Mouse (Mus musculus): ENCODE data around the gene Adamts17. TPM values are rescaled to one million over a fixed set of nuclear protein-coding genes. Genes with fewer than 3 reads are reported as not detected.

Gene Adamts17
- polyA plus RNA-seq, 1 experiment: 0.55 TPM

DNA sequence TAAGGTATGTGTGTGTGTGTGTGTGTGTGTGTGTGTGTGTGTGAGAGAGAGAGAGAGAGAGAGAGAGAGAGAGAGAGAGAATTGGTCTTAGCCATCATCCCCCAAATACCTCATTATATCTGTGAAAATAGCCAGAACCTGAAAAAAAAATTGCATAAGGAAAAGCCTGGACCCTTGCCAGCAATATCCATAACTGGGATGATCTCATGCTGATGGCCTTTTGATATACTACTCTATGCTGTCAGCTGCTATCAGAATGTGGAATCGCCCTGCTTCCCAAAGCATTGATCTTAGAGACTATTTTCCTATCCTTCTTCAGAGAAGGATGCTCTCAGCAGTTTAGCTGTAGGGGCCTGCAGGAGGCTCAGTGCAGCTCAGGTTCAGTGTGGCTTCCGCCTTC lies 257.6 kb downstream of the Adamts17 start:
- Histone ChIP-seq H3K9ac (ENCODE audit: low read depth, poor library complexity, severe bottlenecking) (no peak overlapping the region), H3K27me3 (ENCODE audit: control insufficient read depth, insufficient read depth, low read length, poor library complexity, severe bottlenecking) (no peaks in the 10 kb centered on the region), H3K36me3 (ENCODE audit: control insufficient read depth, insufficient read depth, low read length, poor library complexity, severe bottlenecking) (no peaks in the 10 kb centered on the region), H3K4me3 (ENCODE audit: low read depth, low read length) (no peak overlapping the region), H3K4me1 (ENCODE audit: control insufficient read depth, insufficient read depth, low read length) (no peaks in the 10 kb centered on the region), H3K27ac (ENCODE audit: insufficient read depth, low read length) (no peak overlapping the region), H3K9me3 (replicated peaks; ENCODE audit: control insufficient read depth, insufficient read depth, low read length, poor library complexity, severe bottlenecking) (no peaks in the 10 kb centered on the region)
- TF ChIP-seq EP300 (IDR thresholded peaks at IDR 0.05; ENCODE audit: insufficient read depth, low read depth, low read length) (no peak), CTCF (IDR thresholded peaks at IDR 0.05; ENCODE audit: low read depth, low read length) (no peak), POLR2A (IDR thresholded peaks at IDR 0.05; ENCODE audit: insufficient read depth, low read length) (no peak)

DNA sequence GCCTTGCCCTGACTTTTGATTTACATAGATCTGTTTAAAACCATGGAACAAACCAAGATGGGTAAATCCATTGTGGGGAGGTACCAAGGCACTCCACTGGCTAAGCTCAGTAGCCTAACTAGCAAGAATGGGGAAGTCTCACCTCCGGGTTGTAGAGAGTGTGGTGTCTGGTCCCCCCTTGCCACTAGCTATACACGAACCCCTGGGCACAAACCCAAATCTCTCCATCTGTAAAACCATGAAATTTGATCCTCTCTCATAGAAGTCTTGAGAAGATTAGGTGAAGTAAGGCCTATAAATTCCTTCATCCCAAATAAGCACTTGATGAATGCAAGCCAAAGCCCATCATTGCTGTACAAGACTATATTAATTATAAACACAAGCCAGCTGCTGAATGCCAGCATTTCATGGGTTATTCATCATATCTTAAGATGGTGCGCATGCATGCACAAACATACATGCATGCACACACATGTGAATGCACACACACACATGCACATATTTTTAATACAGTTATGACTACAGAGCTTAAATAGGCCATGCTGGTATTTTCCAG lies 262.0 kb downstream of the Adamts17 start:
- TF ChIP-seq POLR2A (IDR thresholded peaks at IDR 0.05; ENCODE audit: insufficient read depth, low read length) (no peak), EP300 (IDR thresholded peaks at IDR 0.05; ENCODE audit: insufficient read depth, low read depth, low read length) (no peak), CTCF (IDR thresholded peaks at IDR 0.05; ENCODE audit: low read depth, low read length) (no peak)
- Histone ChIP-seq H3K9ac (ENCODE audit: low read depth, poor library complexity, severe bottlenecking) (no peak overlapping the region), H3K9me3 (replicated peaks; ENCODE audit: control insufficient read depth, insufficient read depth, low read length, poor library complexity, severe bottlenecking) (no peaks in the 10 kb centered on the region), H3K27me3 (ENCODE audit: control insufficient read depth, insufficient read depth, low read length, poor library complexity, severe bottlenecking) (no peaks in the 10 kb centered on the region), H3K27ac (ENCODE audit: insufficient read depth, low read length) (no peak overlapping the region), H3K4me3 (ENCODE audit: low read depth, low read length) (no peak overlapping the region), H3K4me1 (ENCODE audit: control insufficient read depth, insufficient read depth, low read length) (no peaks in the 10 kb centered on the region), H3K36me3 (ENCODE audit: control insufficient read depth, insufficient read depth, low read length, poor library complexity, severe bottlenecking) (no peaks in the 10 kb centered on the region)

DNA sequence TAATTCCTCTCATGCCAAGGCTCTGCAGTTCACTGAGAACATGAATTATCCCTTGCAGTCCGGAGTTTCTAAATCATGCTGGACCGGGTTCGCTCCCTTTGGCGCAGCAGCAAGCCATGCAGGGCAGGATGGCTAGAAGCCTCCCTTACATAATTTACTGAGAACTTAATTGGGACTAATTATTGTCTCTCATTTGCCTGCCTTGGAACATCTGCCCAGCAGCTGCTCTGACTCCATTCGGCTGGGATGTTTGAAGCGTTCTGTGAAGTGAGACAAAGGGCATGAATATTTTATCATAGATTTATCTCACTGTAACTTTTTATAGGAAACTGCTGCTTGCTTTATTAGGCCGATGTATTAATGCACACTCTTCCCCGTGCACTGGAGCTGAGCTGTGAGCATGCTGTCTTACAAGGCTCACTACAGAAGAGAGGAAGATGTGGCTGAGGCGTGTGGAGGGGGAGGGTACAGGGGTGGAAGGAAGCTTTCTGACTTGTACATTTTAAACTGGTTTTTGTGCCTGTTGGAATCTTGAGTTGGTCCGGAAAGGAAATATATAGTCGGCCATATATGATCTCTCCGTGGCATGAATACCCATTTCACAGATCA lies 271.1 kb downstream of the Adamts17 start:
- Histone ChIP-seq H3K9me3 (replicated peaks; ENCODE audit: control insufficient read depth, insufficient read depth, low read length, poor library complexity, severe bottlenecking) (no peaks in the 10 kb centered on the region), H3K27ac (ENCODE audit: insufficient read depth, low read length) (no peak overlapping the region), H3K4me3 (ENCODE audit: low read depth, low read length) (no peak overlapping the region), H3K27me3 (ENCODE audit: control insufficient read depth, insufficient read depth, low read length, poor library complexity, severe bottlenecking) (no peaks in the 10 kb centered on the region), H3K9ac (ENCODE audit: low read depth, poor library complexity, severe bottlenecking) (no peak overlapping the region), H3K36me3 (ENCODE audit: control insufficient read depth, insufficient read depth, low read length, poor library complexity, severe bottlenecking) (no peaks in the 10 kb centered on the region), H3K4me1 (ENCODE audit: control insufficient read depth, insufficient read depth, low read length) (no peaks in the 10 kb centered on the region)
- TF ChIP-seq POLR2A (IDR thresholded peaks at IDR 0.05; ENCODE audit: insufficient read depth, low read length): no peak
- TF ChIP-seq CTCF (IDR thresholded peaks at IDR 0.05; ENCODE audit: low read depth, low read length): no peak
- no peak for TF ChIP-seq EP300 (IDR thresholded peaks at IDR 0.05; ENCODE audit: insufficient read depth, low read depth, low read length)

DNA sequence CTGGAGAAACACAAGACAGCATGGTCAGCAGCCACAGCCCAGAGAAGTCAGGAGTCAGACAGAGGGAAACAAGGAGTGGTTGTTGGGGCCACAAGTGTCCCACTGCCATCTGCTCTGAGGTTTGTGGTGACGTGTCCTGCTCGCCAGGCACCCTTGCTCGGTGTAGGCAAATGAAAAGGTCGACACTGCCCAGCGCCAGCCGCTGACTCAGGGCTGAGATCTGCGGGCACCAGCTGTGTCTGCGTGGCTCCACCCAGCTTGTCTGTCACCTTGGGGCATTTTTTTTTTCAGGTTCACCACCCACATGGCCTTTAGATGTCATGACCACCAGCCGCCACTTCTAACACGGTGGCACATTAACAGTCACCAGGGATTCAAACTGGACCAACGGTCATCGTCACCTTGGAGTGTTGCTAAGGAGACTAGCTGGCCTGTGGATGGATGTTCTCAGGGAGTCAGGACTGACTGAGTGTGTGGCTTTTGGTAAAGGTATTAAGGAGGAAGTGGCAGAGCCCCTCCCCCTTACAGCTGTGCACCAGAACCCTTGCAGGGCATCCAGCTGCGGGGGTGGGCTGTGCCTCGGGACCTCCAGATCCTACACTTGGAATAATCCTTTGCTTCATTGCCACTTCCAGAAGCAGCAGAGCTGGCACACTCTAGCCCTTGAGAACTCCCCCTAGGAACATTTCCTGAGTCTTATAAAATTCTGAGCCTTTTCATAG lies 273.1 kb downstream of the Adamts17 start:
- Histone ChIP-seq H3K36me3 (ENCODE audit: control insufficient read depth, insufficient read depth, low read length, poor library complexity, severe bottlenecking) (no peaks in the 10 kb centered on the region), H3K4me1 (ENCODE audit: control insufficient read depth, insufficient read depth, low read length) (no peaks in the 10 kb centered on the region), H3K9me3 (replicated peaks; ENCODE audit: control insufficient read depth, insufficient read depth, low read length, poor library complexity, severe bottlenecking) (no peaks in the 10 kb centered on the region), H3K9ac (ENCODE audit: low read depth, poor library complexity, severe bottlenecking) (no peak overlapping the region), H3K4me3 (ENCODE audit: low read depth, low read length) (no peak overlapping the region), H3K27me3 (ENCODE audit: control insufficient read depth, insufficient read depth, low read length, poor library complexity, severe bottlenecking) (no peaks in the 10 kb centered on the region), H3K27ac (ENCODE audit: insufficient read depth, low read length) (no peak overlapping the region)
- TF ChIP-seq CTCF (IDR thresholded peaks at IDR 0.05; ENCODE audit: low read depth, low read length) (no peak), POLR2A (IDR thresholded peaks at IDR 0.05; ENCODE audit: insufficient read depth, low read length) (no peak), EP300 (IDR thresholded peaks at IDR 0.05; ENCODE audit: insufficient read depth, low read depth, low read length) (no peak)

DNA sequence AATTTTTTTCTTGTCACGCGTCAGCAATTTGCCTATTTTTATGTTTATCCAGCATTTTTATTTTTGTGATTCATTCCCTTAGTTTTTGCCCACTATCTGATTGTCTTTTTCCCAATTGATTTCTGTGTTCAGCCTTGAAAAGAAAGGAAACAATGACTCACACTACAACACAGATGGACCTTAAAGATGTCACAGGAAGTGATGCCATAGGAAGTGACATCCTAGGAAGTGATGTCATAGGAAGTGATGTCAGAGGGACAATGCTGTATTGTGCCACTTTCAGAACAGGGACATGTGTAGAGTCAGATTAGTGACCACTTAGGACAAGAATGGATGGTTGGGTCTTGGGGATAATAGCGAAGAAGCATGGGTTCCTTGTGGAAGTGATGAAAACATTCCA lies 274.5 kb downstream of the Adamts17 start:
- Histone ChIP-seq H3K9ac (ENCODE audit: low read depth, poor library complexity, severe bottlenecking) (no peak overlapping the region), H3K36me3 (ENCODE audit: control insufficient read depth, insufficient read depth, low read length, poor library complexity, severe bottlenecking) (no peaks in the 10 kb centered on the region), H3K4me3 (ENCODE audit: low read depth, low read length) (no peak overlapping the region), H3K4me1 (ENCODE audit: control insufficient read depth, insufficient read depth, low read length) (no peaks in the 10 kb centered on the region), H3K27ac (ENCODE audit: insufficient read depth, low read length) (no peak overlapping the region), H3K9me3 (replicated peaks; ENCODE audit: control insufficient read depth, insufficient read depth, low read length, poor library complexity, severe bottlenecking) (no peaks in the 10 kb centered on the region), H3K27me3 (ENCODE audit: control insufficient read depth, insufficient read depth, low read length, poor library complexity, severe bottlenecking) (no peaks in the 10 kb centered on the region)
- TF ChIP-seq CTCF (IDR thresholded peaks at IDR 0.05; ENCODE audit: low read depth, low read length): no peak
- TF ChIP-seq EP300 (IDR thresholded peaks at IDR 0.05; ENCODE audit: insufficient read depth, low read depth, low read length): no peak
- no peak for TF ChIP-seq POLR2A (IDR thresholded peaks at IDR 0.05; ENCODE audit: insufficient read depth, low read length)

DNA sequence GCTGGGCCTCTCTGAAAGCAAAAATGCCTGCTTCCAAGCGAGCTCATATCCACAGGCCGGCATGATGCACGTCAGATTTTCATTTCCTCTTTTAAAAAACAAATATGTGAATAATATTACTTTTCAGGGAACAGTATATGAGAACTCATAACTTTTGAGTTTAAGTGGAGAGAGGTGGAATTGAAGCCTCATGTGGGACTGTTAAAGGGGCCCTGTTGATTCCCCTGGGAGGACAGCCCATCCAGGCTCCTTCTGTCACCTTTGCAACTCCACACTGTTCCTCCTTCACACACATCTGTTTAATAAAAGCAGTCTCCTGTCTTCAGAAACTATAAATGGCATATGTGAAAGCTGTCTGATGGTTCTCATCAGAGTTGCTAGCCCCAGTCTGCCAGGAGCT lies 275.5 kb downstream of the Adamts17 start:
- Histone ChIP-seq H3K27me3 (ENCODE audit: control insufficient read depth, insufficient read depth, low read length, poor library complexity, severe bottlenecking) (no peaks in the 10 kb centered on the region), H3K4me1 (ENCODE audit: control insufficient read depth, insufficient read depth, low read length) (no peaks in the 10 kb centered on the region), H3K4me3 (ENCODE audit: low read depth, low read length) (no peak overlapping the region), H3K9me3 (replicated peaks; ENCODE audit: control insufficient read depth, insufficient read depth, low read length, poor library complexity, severe bottlenecking) (no peaks in the 10 kb centered on the region), H3K36me3 (ENCODE audit: control insufficient read depth, insufficient read depth, low read length, poor library complexity, severe bottlenecking) (no peaks in the 10 kb centered on the region), H3K9ac (ENCODE audit: low read depth, poor library complexity, severe bottlenecking) (no peak overlapping the region), H3K27ac (ENCODE audit: insufficient read depth, low read length) (no peak overlapping the region)
- TF ChIP-seq POLR2A (IDR thresholded peaks at IDR 0.05; ENCODE audit: insufficient read depth, low read length): no peak
- TF ChIP-seq EP300 (IDR thresholded peaks at IDR 0.05; ENCODE audit: insufficient read depth, low read depth, low read length): no peak
- TF ChIP-seq CTCF (IDR thresholded peaks at IDR 0.05; ENCODE audit: low read depth, low read length): no peak

Measured in ES-Bruce4 (cell line).